Mouse (Mus musculus) T-helper 2 cell (primary cell): ENCODE measurements around the gene Flcn.

Experiments used
- in situ Hi-C: fragments of 300-600 bp; cut with MboI, MseI; formaldehyde crosslinking; loops from one replicate; pipeline ENCODE4 v1.15.1; 2025; ENCODE audit warnings: high pct_unique_total_duplicates

The Flcn gene

DNA sequence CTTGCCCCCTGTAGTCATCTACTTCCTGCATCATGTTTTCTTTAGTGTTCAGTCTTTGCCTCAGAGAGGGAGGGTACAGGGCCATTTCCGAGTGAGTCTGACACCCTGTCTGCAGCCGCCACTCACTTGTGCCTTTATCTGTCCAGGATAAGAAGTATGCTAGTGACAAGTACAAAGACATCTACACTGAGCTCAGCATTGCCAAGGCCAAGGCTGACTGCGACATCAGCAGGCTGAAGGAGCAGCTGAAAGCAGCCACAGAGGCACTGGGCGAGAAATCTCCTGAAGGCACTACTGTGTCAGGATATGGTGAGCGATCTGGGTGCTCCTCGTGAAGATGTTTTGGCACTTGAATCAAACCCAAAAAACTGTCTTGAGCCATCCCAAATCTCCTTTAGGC lies 40.1 kb downstream of the Flcn start:
- in situ Hi-C loops, result no loop called here

DNA sequence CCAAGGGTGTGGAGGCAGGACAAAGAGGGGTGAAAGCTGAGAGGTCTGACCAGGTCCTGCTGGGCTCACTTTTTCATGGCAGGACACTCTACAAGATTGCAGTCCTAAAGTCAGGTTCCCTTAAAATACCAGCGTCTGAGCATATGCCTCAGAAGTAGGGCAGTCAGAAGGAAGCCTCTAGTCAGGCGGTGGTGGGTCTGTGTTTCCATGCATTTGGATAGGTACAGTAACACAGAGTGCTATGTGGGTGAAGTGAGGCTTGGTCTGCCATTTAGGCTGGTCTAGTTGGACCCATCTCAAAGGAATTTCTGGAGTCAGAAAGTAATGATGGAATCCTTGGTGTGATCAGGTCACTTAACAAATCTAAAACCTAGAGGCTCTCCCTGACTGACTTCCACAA lies 40.5 kb downstream of the Flcn start:
- in situ Hi-C loops, result no loop called here

DNA sequence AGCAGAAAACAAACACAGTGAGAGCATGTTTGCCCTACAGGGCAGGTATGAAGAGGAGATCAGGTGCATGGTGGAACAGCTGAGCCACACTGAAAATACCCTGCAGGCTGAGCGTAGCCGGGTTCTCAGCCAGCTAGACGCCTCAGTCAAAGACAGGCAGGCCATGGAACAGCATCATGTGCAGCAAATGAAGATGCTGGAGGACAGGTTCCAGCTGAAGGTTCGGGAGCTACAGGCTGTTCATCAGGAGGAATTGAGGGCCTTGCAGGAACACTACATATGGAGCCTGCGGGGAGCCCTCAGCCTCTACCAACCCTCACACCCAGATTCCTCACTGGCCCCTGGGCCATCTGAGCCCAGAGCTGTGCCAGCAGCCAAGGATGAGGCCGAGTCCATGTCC lies 49.0 kb downstream of the Flcn start:
- in situ Hi-C loops, result no loop called here

DNA sequence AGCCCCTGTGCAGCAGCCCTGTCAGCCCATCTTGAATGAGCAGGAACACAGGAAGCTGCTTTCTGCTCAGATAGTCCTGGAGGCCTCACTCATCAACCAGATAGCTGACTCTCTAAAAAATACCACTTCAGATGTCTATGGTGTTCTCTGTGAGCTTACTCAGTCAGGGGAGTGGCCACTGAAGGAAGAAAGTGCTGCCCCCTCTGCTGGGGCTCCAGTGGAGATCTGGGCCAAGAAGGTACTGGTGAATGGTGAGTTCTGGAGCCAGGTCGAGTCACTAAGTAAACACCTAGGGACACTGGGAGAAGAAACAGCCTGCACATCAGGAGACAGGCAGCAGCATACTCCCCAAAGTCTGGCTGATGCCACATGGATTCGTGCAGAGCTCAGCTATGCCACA lies 50.2 kb downstream of the Flcn start:
- in situ Hi-C loops, result no loop called here

DNA sequence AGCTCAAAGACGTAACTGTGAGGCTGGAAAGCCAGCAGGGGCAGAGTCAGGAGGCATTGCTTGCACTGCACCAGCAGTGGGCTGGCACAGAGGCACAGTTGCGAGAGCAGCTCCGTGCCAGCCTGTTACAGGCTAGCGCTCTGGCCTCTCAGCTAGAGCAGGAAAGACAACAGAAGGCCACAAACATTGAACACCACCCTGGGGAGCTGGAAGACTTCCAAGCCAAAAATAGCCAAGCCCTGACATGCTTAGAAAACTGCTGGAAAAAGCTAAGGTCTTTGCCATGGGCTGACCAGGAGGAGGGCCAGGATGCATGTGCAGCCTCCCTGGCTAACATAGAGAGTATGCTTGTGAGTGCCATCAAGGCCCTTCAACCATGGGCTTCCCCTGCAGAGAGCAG lies 50.6 kb downstream of the Flcn start:
- in situ Hi-C loops, result no loop called here

DNA sequence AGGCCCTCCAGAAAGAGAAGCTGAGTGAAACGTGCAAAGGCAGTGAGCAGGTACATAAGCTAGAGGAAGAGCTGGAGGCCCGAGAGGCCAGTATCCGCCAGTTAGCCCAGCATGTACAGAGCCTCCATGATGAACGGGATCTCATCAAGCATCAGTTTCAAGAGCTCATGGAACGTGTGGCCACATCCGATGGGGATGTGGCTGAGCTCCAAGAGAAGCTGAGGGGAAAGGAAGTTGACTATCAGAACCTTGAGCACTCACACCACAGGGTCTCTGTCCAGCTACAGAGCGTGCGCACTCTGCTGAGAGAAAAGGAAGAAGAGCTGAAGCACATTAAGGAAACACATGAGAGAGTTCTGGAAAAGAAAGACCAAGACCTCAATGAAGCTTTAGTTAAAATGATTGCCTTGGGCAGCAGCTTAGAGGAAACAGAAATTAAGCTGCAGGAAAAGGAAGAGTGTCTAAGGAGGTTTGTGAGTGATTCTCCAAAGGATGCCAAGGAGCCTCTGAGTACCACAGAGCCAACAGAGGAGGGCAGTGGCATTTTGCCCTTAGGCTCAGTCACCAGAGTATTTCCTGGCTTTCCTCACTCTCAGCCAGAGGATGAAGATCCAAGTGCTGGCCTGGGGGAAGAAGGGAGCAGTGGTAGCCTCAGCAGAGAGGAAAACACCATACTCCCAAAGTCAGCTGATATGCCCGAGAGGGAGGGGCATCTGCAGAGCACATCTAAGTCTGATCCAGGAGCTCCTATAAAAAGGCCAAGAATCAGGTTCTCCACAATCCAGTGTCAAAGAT lies 51.4 kb downstream of the Flcn start:
- in situ Hi-C loops, result no loop called here

DNA sequence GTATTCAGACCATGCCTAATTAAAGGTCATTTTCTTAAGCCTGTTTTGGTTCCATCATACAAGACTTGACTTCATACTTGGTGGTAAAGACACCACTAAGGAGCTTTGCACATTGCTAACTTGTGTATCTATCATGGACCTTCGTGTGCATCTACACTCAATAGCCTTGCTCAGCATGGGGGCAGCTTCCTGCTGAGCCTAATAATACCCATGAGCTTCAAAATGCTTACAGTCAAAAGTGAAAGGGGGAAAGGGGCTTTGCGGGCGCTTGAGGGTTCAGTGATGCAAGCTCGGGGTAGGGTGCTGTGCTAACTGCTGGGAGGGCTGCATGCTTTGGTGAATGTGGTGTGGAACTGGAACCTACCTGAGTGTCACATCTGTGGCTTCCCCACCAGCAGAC lies 53.5 kb downstream of the Flcn start:
- in situ Hi-C loops, result no loop called here

DNA sequence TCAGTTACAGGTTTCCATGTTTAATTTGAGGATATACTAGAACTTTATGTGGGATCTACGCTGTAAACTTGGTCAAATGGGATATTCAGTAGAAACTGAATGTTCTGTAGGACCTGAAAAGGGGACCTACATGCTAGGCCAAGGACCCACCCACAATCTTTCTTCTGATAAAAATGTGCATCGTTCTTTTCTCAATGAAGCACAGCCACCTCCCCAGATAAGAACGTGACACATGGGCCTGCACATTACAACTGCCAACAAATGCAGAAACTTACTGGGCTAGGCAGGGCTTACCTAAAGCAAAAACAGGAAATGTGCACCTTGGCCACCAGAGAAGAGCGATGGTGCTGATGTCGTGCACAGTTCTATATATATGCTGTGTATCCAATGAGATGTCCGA lies 55.3 kb downstream of the Flcn start:
- in situ Hi-C loops, result no loop called here

DNA sequence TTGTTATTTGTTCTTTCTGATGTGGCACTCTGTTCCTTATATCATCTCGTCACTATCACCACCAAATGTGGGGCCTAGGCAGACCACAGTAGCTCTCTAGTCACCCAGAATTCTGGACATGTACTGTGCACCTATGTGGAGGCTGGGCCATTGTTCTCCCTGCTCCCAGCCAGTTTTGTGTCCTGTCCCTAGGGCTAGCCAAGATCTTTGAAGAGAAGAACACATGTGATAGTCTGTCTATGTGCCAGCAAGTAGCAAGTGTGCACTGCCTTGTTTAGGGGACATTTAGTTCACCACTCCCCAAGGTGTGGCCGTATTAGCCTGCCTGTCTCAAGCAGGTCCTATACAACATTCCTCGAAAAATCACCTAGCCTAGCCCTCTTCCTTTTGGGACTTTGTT lies 60.8 kb downstream of the Flcn start:
- in situ Hi-C loops, result no loop called here

DNA sequence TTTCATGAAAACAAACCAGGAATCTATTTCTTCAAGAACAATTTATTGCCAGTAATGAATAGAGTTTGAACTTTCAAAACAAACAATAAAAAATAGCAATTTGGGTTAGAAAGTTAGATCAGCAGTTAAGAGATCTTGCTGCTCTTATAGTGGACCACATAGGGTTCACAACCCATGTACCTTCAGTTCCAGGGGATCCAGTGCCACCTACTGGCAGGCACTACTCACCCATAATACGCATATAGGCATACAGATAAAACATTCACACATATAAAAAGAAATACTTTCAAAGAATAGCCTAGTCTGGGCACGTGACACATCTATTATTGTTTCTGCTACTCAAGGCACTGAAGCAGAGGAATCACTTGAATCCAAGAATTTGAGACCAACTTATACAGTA lies 63.2 kb downstream of the Flcn start:
- in situ Hi-C loops, result no loop called here

DNA sequence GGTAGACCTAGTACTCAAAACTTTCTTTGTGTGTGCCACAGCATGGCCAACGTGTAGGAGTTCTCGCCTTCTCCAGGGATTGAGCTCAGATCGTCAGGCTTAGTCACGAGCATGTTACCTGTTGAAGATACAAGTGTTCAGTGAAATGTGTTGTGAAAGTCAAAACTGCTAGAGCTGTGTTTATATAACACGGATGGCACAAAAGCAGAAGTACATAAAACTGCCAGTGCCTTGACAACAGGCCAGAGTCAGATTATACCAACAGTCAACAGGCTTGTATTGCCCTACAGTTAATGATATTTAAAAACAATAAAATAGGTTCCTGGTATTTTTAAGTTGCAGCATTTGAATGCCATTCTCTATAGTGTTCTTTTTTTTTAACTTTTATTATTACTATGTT lies 64.0 kb downstream of the Flcn start:
- in situ Hi-C loops, result no loop called here

DNA sequence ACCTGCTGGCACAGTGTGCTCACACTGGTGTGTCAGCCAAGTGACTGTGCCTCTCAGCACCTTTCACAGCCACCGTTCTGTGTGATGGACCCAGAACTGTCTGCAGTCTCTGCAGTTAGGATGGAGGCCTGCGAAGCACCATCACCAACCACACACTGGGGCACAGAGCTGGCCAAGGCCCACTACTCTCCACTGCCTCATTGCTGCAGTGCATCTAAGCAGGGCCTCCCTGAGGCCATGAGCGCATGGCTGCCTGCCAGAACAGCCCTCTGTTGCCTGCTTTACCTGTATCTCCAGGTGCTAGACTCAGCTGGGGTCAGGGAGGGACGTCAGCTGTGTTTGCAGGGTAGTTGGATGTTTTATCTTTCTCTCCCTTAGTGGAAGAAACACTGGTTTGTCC lies 65.4 kb downstream of the Flcn start:
- in situ Hi-C loops, result no loop called here

DNA sequence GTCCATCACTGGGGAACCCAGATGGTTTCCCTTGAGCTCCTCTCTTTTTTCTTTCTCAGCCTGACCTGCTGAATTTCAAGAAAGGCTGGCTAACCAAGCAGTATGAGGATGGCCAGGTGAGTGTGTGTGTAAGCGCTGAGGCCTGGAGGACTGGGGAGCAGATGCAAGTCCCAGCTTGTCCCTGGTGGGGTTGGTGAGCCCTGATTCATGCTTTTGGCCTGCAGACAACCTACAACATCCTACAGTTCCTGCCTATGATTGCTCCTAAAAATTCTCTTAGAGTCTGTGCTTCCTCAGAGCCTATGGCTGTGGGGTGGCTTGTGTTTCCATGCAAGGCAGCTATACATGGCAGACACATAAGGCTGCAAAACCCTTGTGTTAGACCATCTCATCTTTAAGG lies 66.1 kb downstream of the Flcn start:
- in situ Hi-C loops, result no loop called here

DNA sequence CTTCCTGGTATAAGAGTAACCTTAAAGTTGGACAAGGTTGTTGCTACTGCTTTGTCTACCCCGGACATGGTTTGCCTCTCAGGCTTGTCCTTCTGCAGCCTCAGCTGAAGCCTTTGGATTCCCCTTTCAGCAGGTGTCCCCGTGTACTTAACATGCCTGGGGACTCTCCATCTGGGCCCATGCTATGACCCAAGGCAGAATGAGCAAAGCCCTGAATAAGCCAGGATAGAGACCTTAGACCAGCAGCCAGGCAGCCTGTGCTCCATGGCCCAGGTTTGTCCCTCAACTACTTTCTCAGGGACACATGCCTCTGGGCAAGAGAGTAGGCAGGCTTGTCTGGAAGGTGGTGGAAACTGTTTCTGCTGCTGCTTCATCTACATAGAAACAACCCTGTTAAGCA lies 66.5 kb downstream of the Flcn start:
- in situ Hi-C loops, result no loop called here

DNA sequence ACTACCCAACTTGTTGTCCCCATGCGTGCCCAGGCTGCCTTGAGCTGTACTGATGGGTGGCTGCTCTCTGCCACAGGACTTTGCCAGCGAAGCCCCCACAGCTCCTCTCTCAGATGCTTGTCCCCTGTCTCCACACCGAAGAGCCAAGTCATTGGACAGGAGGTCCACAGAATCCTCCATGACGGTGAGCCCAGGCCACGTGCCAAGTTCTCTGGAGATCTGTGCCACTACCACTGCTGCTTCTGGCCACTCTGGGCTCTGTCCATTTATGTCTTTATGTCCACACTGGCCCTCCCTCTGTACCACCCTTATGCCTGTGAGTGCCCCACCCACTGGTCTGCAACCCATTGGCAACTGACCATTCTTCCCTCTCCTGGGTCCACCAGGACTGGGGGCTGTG lies 67.9 kb downstream of the Flcn start:
- in situ Hi-C loops, result no loop called here
